ENCODE assay signal across 12 mouse cellular contexts in genomic region chr5:24624822-24625120, GRCm38 (mm10). TPM values are rescaled to one million over a fixed set of nuclear protein-coding genes. Genes with fewer than 3 reads are reported as not detected.
DNase-seq lines count a peak whose midpoint lies in the region; ATAC-seq and TF ChIP-seq lines count a peak whose summit lies in the region.
"Had no signal": no experiment of that assay in that cellular context is flagged by ENCODE, and none has a peak within 500 bp of the region (broad histone marks: within the 10 kb centered on the region; RNA-seq: fewer than 3 reads in every experiment).

No protein-coding gene starts in this region.

- no peaks in the 10 kb centered on the region for H3K27me3 ChIP-seq in kidney, postnatal 0 days (ENCODE audit: insufficient read depth, low read length)
- H3K27me3 ChIP-seq in forebrain, embryonic 10.5 days (ENCODE audit: poor library complexity, severe bottlenecking), result peaks cover 60% of the 10 kb centered on the region
- peaks cover 16% of the 10 kb centered on the region for H3K27me3 ChIP-seq in intestine, embryonic 14.5 days (replicated peaks; ENCODE audit: control insufficient read depth, insufficient read depth, low read length)
- H3K27me3 ChIP-seq in midbrain, postnatal 0 days (ENCODE audit: insufficient read depth, low read length), result no peaks in the 10 kb centered on the region

- no peak overlapping the region for H3K27ac ChIP-seq in kidney, postnatal 0 days
- H3K27ac ChIP-seq in forebrain, embryonic 10.5 days, result no peak overlapping the region
- H3K27ac ChIP-seq in intestine, embryonic 14.5 days (ENCODE audit: low read depth), result no peak overlapping the region
- no peak overlapping the region for H3K27ac ChIP-seq in midbrain, postnatal 0 days (ENCODE audit: low read depth, low read length)
- H3K27ac ChIP-seq: heart, adult 2 months; liver, embryonic 14.5 days had no signal

- no peak overlapping the region for H3K4me3 ChIP-seq in kidney, postnatal 0 days (replicated peaks; ENCODE audit: low read depth, low read length)
- peak overlapping the region; percentile 70 for H3K4me3 ChIP-seq in forebrain, embryonic 10.5 days
- H3K4me3 ChIP-seq in intestine, embryonic 14.5 days (ENCODE audit: low read depth, low read length), result no peak overlapping the region
- H3K4me3 ChIP-seq in midbrain, postnatal 0 days (ENCODE audit: low read depth, low read length), result peak overlapping the region; percentile 66

- no peaks in the 10 kb centered on the region for H3K36me3 ChIP-seq in kidney, postnatal 0 days (ENCODE audit: insufficient read depth, low read length)
- H3K36me3 ChIP-seq in forebrain, embryonic 10.5 days (replicated peaks), result no peaks in the 10 kb centered on the region
- no peaks in the 10 kb centered on the region for H3K36me3 ChIP-seq in intestine, embryonic 14.5 days (ENCODE audit: control insufficient read depth, insufficient read depth, low read length)
- no peaks in the 10 kb centered on the region for H3K36me3 ChIP-seq in midbrain, postnatal 0 days (ENCODE audit: insufficient read depth, low read length)
- H3K36me3 ChIP-seq: G1E had no signal

- H3K4me1 ChIP-seq in kidney, postnatal 0 days (replicated peaks; ENCODE audit: insufficient read depth, low read length), result no peaks in the 10 kb centered on the region
- H3K4me1 ChIP-seq in forebrain, embryonic 10.5 days, result peaks cover 35% of the 10 kb centered on the region
- no peaks in the 10 kb centered on the region; the same call in 1 of the 2 replicates for H3K4me1 ChIP-seq in intestine, embryonic 14.5 days (replicated peaks; ENCODE audit: control insufficient read depth, insufficient read depth, low read length)
- peaks cover 14% of the 10 kb centered on the region; the same call in 1 of the 2 replicates for H3K4me1 ChIP-seq in midbrain, postnatal 0 days (ENCODE audit: insufficient read depth, low read length)

- 28% methylated on average over 4 of the region's 4 CpGs for WGBS in kidney, postnatal 0 days
- 40% methylated on average over 4 of the region's 4 CpGs for WGBS in forebrain, embryonic 10.5 days
- 31% methylated on average over 4 of the region's 4 CpGs for WGBS in intestine, embryonic 14.5 days
- WGBS in midbrain, postnatal 0 days, result 29% methylated on average over 4 of the region's 4 CpGs

- ATAC-seq in kidney, postnatal 0 days (replicated peaks; ENCODE audit: low FRiP score, low read depth), result no peak
- ATAC-seq in intestine, embryonic 14.5 days (replicated peaks; ENCODE audit: low FRiP score, low TSS enrichment, low read depth), result no peak
- no peak for ATAC-seq in midbrain, postnatal 0 days (ENCODE audit: low FRiP score)
- no peak for ATAC-seq in inflammation-experienced regulatory T-cells, adult 6 months

- H3K9me3 ChIP-seq in kidney, postnatal 0 days (replicated peaks; ENCODE audit: low read length), result no peaks in the 10 kb centered on the region
- H3K9me3 ChIP-seq in forebrain, embryonic 10.5 days, result no peaks in the 10 kb centered on the region
- no peaks in the 10 kb centered on the region for H3K9me3 ChIP-seq in intestine, embryonic 14.5 days (ENCODE audit: control insufficient read depth, low read length)
- no peaks in the 10 kb centered on the region for H3K9me3 ChIP-seq in midbrain, postnatal 0 days (ENCODE audit: low read length)
- H3K9me3 ChIP-seq: G1E had no signal

- no peak for DNase-seq in kidney, postnatal 0 days (ENCODE audit: low spot score)
- no peak for DNase-seq in kidney, adult 9 months
- DNase-seq in forebrain, embryonic 10.5 days (ENCODE audit: extremely low spot score, low spot score), result no peak
- DNase-seq in intestine, embryonic 14.5 days (ENCODE audit: low spot score), result no peak
- no peak for DNase-seq in midbrain, postnatal 0 days (ENCODE audit: low spot score)
- DNase-seq in frontal cortex, postnatal 25 days (ENCODE audit: low spot score in 2 of 2), result no peak
- DNase-seq in kidney, postnatal 36 days, result no peak
- DNase-seq: cerebellum, postnatal 36 days had no signal

- peak overlapping the region; percentile 77; the same call in 1 of the 2 replicates for H3K4me2 ChIP-seq in kidney, postnatal 0 days (ENCODE audit: low read length)
- H3K4me2 ChIP-seq in intestine, embryonic 14.5 days (ENCODE audit: low read length), result 0 out of 2 replicates have a peak overlapping the region, but pooled peaks have one; percentile 55
- peak overlapping the region; percentile 78 for H3K4me2 ChIP-seq in midbrain, postnatal 0 days (ENCODE audit: low read depth, low read length, poor library complexity, severe bottlenecking)

- H3K9ac ChIP-seq in kidney, postnatal 0 days (ENCODE audit: low read depth, low read length), result no peak overlapping the region
- no peak overlapping the region; the same call in 1 of the 2 replicates for H3K9ac ChIP-seq in intestine, embryonic 14.5 days (ENCODE audit: low read length)
- peak overlapping the region; percentile 84; the same call in 1 of the 2 replicates for H3K9ac ChIP-seq in midbrain, postnatal 0 days (replicated peaks; ENCODE audit: low read length, poor library complexity, severe bottlenecking)
- H3K9ac ChIP-seq: liver, embryonic 14.5 days had no signal

- TF ChIP-seq CTCF in kidney, postnatal 0 days (IDR thresholded peaks at IDR 0.05; ENCODE audit: low read depth), result no peak
- no peak for TF ChIP-seq CTCF in midbrain, postnatal 0 days (IDR thresholded peaks at IDR 0.05)

RNA-seq across cellular contexts. Expression of gene Smarcd3, which starts 0.6 kb away (rescaled TPM):
- 16.4 and 19.7 TPM in 2 replicates for polyA plus RNA-seq in kidney, postnatal 0 days (2015; fragmentation: Nextera tagmentation; extraction: Ambion mirVana)
- 34.7 and 39.7 TPM in 2 replicates for polyA plus RNA-seq in forebrain, embryonic 10.5 days (2016; fragmentation: Nextera tagmentation; extraction: Ambion mirVana)
- polyA plus RNA-seq in intestine, embryonic 14.5 days (2014; fragmentation: Nextera tagmentation; extraction: Ambion mirVana), result 26.2 and 27.5 TPM in 2 replicates
- total RNA-seq in midbrain, postnatal 0 days (2014; rRNA removed), result 279 and 347 TPM in 2 replicates
- 187 and 189 TPM in 2 replicates for polyA plus RNA-seq in midbrain, postnatal 0 days (2015; fragmentation: Nextera tagmentation; extraction: Ambion mirVana)
- polyA plus RNA-seq in inflammation-experienced regulatory T-cells, adult 6 months (2017; shearing (Covaris generic)), result 1 to 10 TPM in 1 of 3 experiments, under 1 TPM in 2; 0.50 to 1.9 (median 0.69) TPM
- polyA plus RNA-seq: G1E had no signal

RNA-seq across cellular contexts. Expression of gene Chpf2, which starts 38.2 kb away (rescaled TPM):
- 26.0 and 27.6 TPM in 2 replicates for polyA plus RNA-seq in kidney, postnatal 0 days (2015; fragmentation: Nextera tagmentation; extraction: Ambion mirVana)
- 15.1 and 16.0 TPM in 2 replicates for polyA plus RNA-seq in forebrain, embryonic 10.5 days (2016; fragmentation: Nextera tagmentation; extraction: Ambion mirVana)
- 8.6 and 10.6 TPM in 2 replicates for polyA plus RNA-seq in intestine, embryonic 14.5 days (2014; fragmentation: Nextera tagmentation; extraction: Ambion mirVana)
- total RNA-seq in midbrain, postnatal 0 days (2014; rRNA removed), result 31.3 and 32.8 TPM in 2 replicates
- 25.5 and 26.3 TPM in 2 replicates for polyA plus RNA-seq in midbrain, postnatal 0 days (2015; fragmentation: Nextera tagmentation; extraction: Ambion mirVana)
- polyA plus RNA-seq in inflammation-experienced regulatory T-cells, adult 6 months (2017; shearing (Covaris generic)), result 10 to 100 TPM in 2 of 3 experiments, 1 to 10 TPM in 1; 8.5 to 12.9 (median 10.0) TPM

RNA-seq across cellular contexts. Expression of gene Abcf2, which starts 47.5 kb away (rescaled TPM):
- polyA plus RNA-seq in kidney, postnatal 0 days (2015; fragmentation: Nextera tagmentation; extraction: Ambion mirVana), result 74.4 and 79.6 TPM in 2 replicates
- polyA plus RNA-seq in forebrain, embryonic 10.5 days (2016; fragmentation: Nextera tagmentation; extraction: Ambion mirVana), result 193 and 197 TPM in 2 replicates
- 97.6 and 98.4 TPM in 2 replicates for polyA plus RNA-seq in intestine, embryonic 14.5 days (2014; fragmentation: Nextera tagmentation; extraction: Ambion mirVana)
- total RNA-seq in midbrain, postnatal 0 days (2014; rRNA removed), result 55.9 and 57.0 TPM in 2 replicates
- 58.2 and 62.3 TPM in 2 replicates for polyA plus RNA-seq in midbrain, postnatal 0 days (2015; fragmentation: Nextera tagmentation; extraction: Ambion mirVana)
- polyA plus RNA-seq in inflammation-experienced regulatory T-cells, adult 6 months (2017; shearing (Covaris generic)), result 10 to 100 TPM; 52.1 to 67.7 (median 61.3) TPM

Comparison
In these comparisons a context has a peak if more than half of its experiments do, and no peak if none do; other contexts are left out.
1. H3K4me3 ChIP-seq: peak in forebrain, embryonic 10.5 days (single experiment) and midbrain, postnatal 0 days (single experiment); none in kidney, postnatal 0 days (single experiment) and intestine, embryonic 14.5 days (single experiment).
2. Peak in every context shown above with its lines, with median percentiles within 50 percentile points of each other: H3K4me2 ChIP-seq.